Mouse (Mus musculus): ENCODE data around the gene Esrrg.

DNA sequence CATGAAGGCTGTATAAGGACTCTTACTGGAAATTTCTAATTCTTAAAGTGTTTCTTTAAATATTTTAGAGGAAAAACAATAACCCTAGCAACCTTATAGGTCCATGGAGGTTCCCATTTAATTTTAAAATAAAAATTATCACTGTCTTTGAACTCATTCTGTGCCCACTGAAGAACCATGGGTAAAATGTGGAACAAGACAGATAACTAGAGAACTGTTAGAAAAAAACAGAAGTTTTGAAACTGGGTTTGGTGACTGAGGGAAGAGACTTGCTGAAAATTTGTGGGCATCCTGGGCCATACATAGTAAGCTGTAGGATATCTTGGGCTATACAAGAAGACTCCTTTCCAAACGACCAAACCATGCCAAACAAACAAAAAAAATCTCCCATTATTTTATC, 565.3 kb downstream of the Esrrg start:
- TF ChIP-seq CTCF (IDR thresholded peaks at IDR 0.05): no peak
- TF ChIP-seq POLR2A (IDR thresholded peaks at IDR 0.05; ENCODE audit: insufficient read depth, low read depth, low read length): no peak
- no peak for TF ChIP-seq EP300 (IDR thresholded peaks at IDR 0.05; ENCODE audit: insufficient read depth, low read depth, low read length)
